Mouse (Mus musculus) midbrain, embryonic 11.5 days (tissue): ENCODE results near the gene Anapc2. TPM values are rescaled to one million over a fixed set of nuclear protein-coding genes. Genes with fewer than 3 reads are reported as not detected.
A peak's percentile ranks its signal among the peaks of the same experiment; 100 is the strongest.

Experiments used
- ATAC-seq: fragments of 200-750 bp; cut with Nextera tagmentation; 2 replicates; pipeline ENCODE4 v1.8.0; 2017; ENCODE audit warnings: moderate TSS enrichment, moderate library complexity; ENCODE audit not compliant: low FRiP score
- DNase-seq: peaks from one replicate; pipeline ENCODE4 v3.0.0; 2015; ENCODE audit warnings: low spot score; ENCODE audit errors: missing footprints
- H3K27ac ChIP-seq: fragments of 300-500 bp; sonication (generic); 2 replicates; pipeline ENCODE4 v1.5.1; 2014; ENCODE audit warnings: low read depth, low read length
- H3K27me3 ChIP-seq: fragments of 300-500 bp; sonication (generic); 2 replicates; pipeline ENCODE4 v1.6.1; 2014; ENCODE audit warnings: mild to moderate bottlenecking, low read length, moderate library complexity, mixed read lengths; ENCODE audit not compliant: control insufficient read depth, insufficient read depth
- H3K36me3 ChIP-seq: fragments of 300-500 bp; sonication (generic); 2 replicates; pipeline ENCODE4 v1.6.1; 2014; ENCODE audit warnings: mild to moderate bottlenecking, low read length, moderate library complexity, mixed read lengths; ENCODE audit not compliant: control insufficient read depth, insufficient read depth
- H3K4me1 ChIP-seq: fragments of 300-500 bp; sonication (generic); 2 replicates; pipeline ENCODE4 v1.6.1; 2014; ENCODE audit warnings: low read length; ENCODE audit not compliant: control insufficient read depth, insufficient read depth
- H3K4me2 ChIP-seq: fragments of 300-500 bp; sonication (generic); 2 replicates; pipeline ENCODE4 v1.6.1; 2014; ENCODE audit warnings: mild to moderate bottlenecking, moderate library complexity
- H3K4me3 ChIP-seq: fragments of 300-500 bp; sonication (generic); 2 replicates; pipeline ENCODE4 v1.5.1; 2014; ENCODE audit warnings: low read depth, low read length
- H3K9ac ChIP-seq: fragments of 300-500 bp; sonication (generic); 2 replicates; pipeline ENCODE4 v1.6.1; 2014; ENCODE audit warnings: low read length
- H3K9me3 ChIP-seq: fragments of 300-500 bp; sonication (generic); 2 replicates; pipeline ENCODE4 v1.6.1; 2016; ENCODE audit warnings: low read length; ENCODE audit not compliant: control insufficient read depth
- WGBS: fragments of 180-500 bp; shearing (Covaris S2); extraction: QIAGEN DNeasy Blood & Tissue Kit; methylation state at CpG from one replicate; pipeline ENCODE4 v1.1.7; 2014; 5-methylcytosine and 5-hydroxymethylcytosine counted together
- polyA plus RNA-seq: library from polyadenylated mRNA; unstranded; fragments of >200 nt; fragmentation: Nextera tagmentation; extraction: Ambion mirVana; gene quantifications from 2 replicates; pipeline ENCODE4 v1.2.1, GENCODE M21; 2014

The Anapc2 gene
- polyA plus RNA-seq, 1 experiment from 2014 or later: 117 TPM

GRCm38 (mm10) chr2:25238106-25238505 is 34.2 kb upstream of the Anapc2 start:
- H3K27me3 ChIP-seq: peaks cover 6% of the 10 kb centered on the region
- no peak overlapping the region for H3K4me3 ChIP-seq
- no peak overlapping the region for H3K27ac ChIP-seq
- H3K9me3 ChIP-seq: no peaks in the 10 kb centered on the region
- peaks cover 18% of the 10 kb centered on the region for H3K4me1 ChIP-seq
- peak; percentile 57 for DNase-seq
- ATAC-seq: no peak
- H3K4me2 ChIP-seq: no peak overlapping the region
- H3K36me3 ChIP-seq: no peaks in the 10 kb centered on the region
- no peak overlapping the region for H3K9ac ChIP-seq

GRCm38 (mm10) chr2:25239766-25240165 is 32.5 kb upstream of the Anapc2 start:
- DNase-seq (peak; percentile 53), ATAC-seq (no peak)
- Histone ChIP-seq H3K9me3 (no peaks in the 10 kb centered on the region), H3K27me3 (peaks cover 6% of the 10 kb centered on the region), H3K9ac (no peak overlapping the region), H3K4me2 (no peak overlapping the region), H3K4me1 (peaks cover 18% of the 10 kb centered on the region), H3K4me3 (no peak overlapping the region), H3K27ac (no peak overlapping the region), H3K36me3 (no peaks in the 10 kb centered on the region)
- WGBS: 90% methylated on average over 3 of the region's 3 CpGs

- Histone ChIP-seq H3K9ac (peak overlapping the region; percentile 25; the same call in 1 of the 2 replicates), H3K4me3 (peak overlapping the region; percentile 43), H3K36me3 (no peaks in the 10 kb centered on the region), H3K9me3 (no peaks in the 10 kb centered on the region), H3K4me2 (peak overlapping the region; percentile 63), H3K4me1 (peaks cover 18% of the 10 kb centered on the region), H3K27me3 (peaks cover 6% of the 10 kb centered on the region), H3K27ac (no peak overlapping the region)
- 46% methylated on average over 8 of the region's 8 CpGs for WGBS
- ATAC-seq (peak; percentile 10; the same call in 1 of the 2 replicates), DNase-seq (no peak)
Measured at GRCm38 (mm10) chr2:25240310-25240709, 32.0 kb upstream of the Anapc2 start.

- H3K4me2 ChIP-seq: peak overlapping the region; percentile 63
- H3K9me3 ChIP-seq: no peaks in the 10 kb centered on the region
- 1% methylated on average over 29 of the region's 29 CpGs for WGBS
- peak overlapping the region; percentile 17 for H3K9ac ChIP-seq
- peaks cover 6% of the 10 kb centered on the region for H3K27me3 ChIP-seq
- no peak overlapping the region for H3K27ac ChIP-seq
- H3K36me3 ChIP-seq: no peaks in the 10 kb centered on the region
- peak overlapping the region; percentile 43 for H3K4me3 ChIP-seq
- peaks cover 18% of the 10 kb centered on the region for H3K4me1 ChIP-seq
- DNase-seq: peak; percentile 96
- ATAC-seq: peak; percentile 72
Measured at GRCm38 (mm10) chr2:25240723-25241437, 31.4 kb upstream of the Anapc2 start.

- H3K4me1 ChIP-seq: peaks cover 18% of the 10 kb centered on the region
- no peaks in the 10 kb centered on the region for H3K36me3 ChIP-seq
- no peaks in the 10 kb centered on the region for H3K9me3 ChIP-seq
- DNase-seq: peak; percentile 91
- H3K4me3 ChIP-seq: peak overlapping the region; percentile 43
- ATAC-seq: peak; percentile 18; the same call in 1 of the 2 replicates
- peak overlapping the region; percentile 63 for H3K4me2 ChIP-seq
- H3K27ac ChIP-seq: no peak overlapping the region
- H3K9ac ChIP-seq: peak overlapping the region; percentile 57
- peaks cover 6% of the 10 kb centered on the region for H3K27me3 ChIP-seq
- WGBS: 17% methylated on average over 6 of the region's 6 CpGs
Measured at GRCm38 (mm10) chr2:25241438-25241775, 30.9 kb upstream of the Anapc2 start.

GRCm38 (mm10) chr2:25242101-25242506 is 30.2 kb upstream of the Anapc2 start, which contains the start of the genes Rnf208 and Cysrt1:
TSS of gene Rnf208 (plus strand) at chr2:25242255.
TSS of gene Cysrt1 (minus strand) at chr2:25242452.
- H3K4me3 ChIP-seq: peak within 1 kb of the TSS; percentile 43
- peak within 1 kb of the TSS; percentile 57 for H3K9ac ChIP-seq
- peak within 1 kb of the TSS; percentile 63 for H3K4me2 ChIP-seq
- no peaks in the 10 kb centered on the region for H3K36me3 ChIP-seq
- H3K27me3 ChIP-seq: peaks cover 6% of the 10 kb centered on the region
- ATAC-seq (peak; percentile 62), DNase-seq (peak; percentile 88)
- no peak within 1 kb of the TSS for H3K27ac ChIP-seq
- peaks cover 18% of the 10 kb centered on the region for H3K4me1 ChIP-seq
- WGBS: under 1% methylated on average over 24 of the region's 59 CpGs
- no peaks in the 10 kb centered on the region for H3K9me3 ChIP-seq

GRCm38 (mm10) chr2:25243342-25243741 is 28.9 kb upstream of the Anapc2 start:
- no peaks in the 10 kb centered on the region for H3K9me3 ChIP-seq
- DNase-seq (no peak), ATAC-seq (no peak)
- no peak overlapping the region for H3K4me3 ChIP-seq
- H3K27ac ChIP-seq: no peak overlapping the region
- peak overlapping the region; percentile 63 for H3K4me2 ChIP-seq
- H3K9ac ChIP-seq: no peak overlapping the region
- WGBS: 81% methylated on average over 8 of the region's 8 CpGs
- peaks cover 6% of the 10 kb centered on the region for H3K27me3 ChIP-seq
- no peaks in the 10 kb centered on the region; the same call in none of the 2 replicates for H3K36me3 ChIP-seq
- peaks cover 18% of the 10 kb centered on the region for H3K4me1 ChIP-seq

GRCm38 (mm10) chr2:25244144-25244543 is 28.1 kb upstream of the Anapc2 start:
- H3K4me2 ChIP-seq: no peak overlapping the region
- H3K27me3 ChIP-seq: peaks cover 6% of the 10 kb centered on the region
- ATAC-seq: no peak

GRCm38 (mm10) chr2:25246183-25247072 is 25.9 kb upstream of the Anapc2 start, which contains the start of gene AL732309.1:
TSS of gene AL732309.1 (minus strand) at chr2:25246863.
- Histone ChIP-seq H3K9ac (no peak within 1 kb of the TSS), H3K9me3 (no peaks in the 10 kb centered on the region), H3K27ac (no peak within 1 kb of the TSS), H3K4me3 (no peak within 1 kb of the TSS), H3K27me3 (peaks cover 4% of the 10 kb centered on the region), H3K4me1 (peaks cover 10% of the 10 kb centered on the region), H3K4me2 (no peak within 1 kb of the TSS), H3K36me3 (no peaks in the 10 kb centered on the region; the same call in none of the 2 replicates)
- DNase-seq: no peak
- WGBS: 90% methylated on average over 10 of the region's 10 CpGs
- ATAC-seq: no peak

More at GRCm38 (mm10) chr2:25244144-25244543, 28.1 kb upstream of the Anapc2 start:
- Histone ChIP-seq H3K27ac (no peak overlapping the region), H3K36me3 (no peaks in the 10 kb centered on the region; the same call in none of the 2 replicates), H3K9ac (no peak overlapping the region), H3K9me3 (no peaks in the 10 kb centered on the region), H3K4me1 (peaks cover 18% of the 10 kb centered on the region), H3K4me3 (no peak overlapping the region)
- 90% methylated on average over 4 of the region's 4 CpGs for WGBS
- DNase-seq: no peak
